28 mouse cellular contexts compared by ENCODE assay signal in genomic region chr5:149996614-149997013, GRCm38 (mm10). TPM values are rescaled to one million over a fixed set of nuclear protein-coding genes. Genes with fewer than 3 reads are reported as not detected.
DNase-seq lines count a peak whose midpoint lies in the region; ATAC-seq and TF ChIP-seq lines count a peak whose summit lies in the region.
"Had no signal": no experiment of that assay in that cellular context is flagged by ENCODE, and none has a peak within 500 bp of the region (broad histone marks: within the 10 kb centered on the region; RNA-seq: fewer than 3 reads in every experiment).

No protein-coding gene starts in this region.

- peak; percentile 39; the same call in 1 of the 2 replicates for TF ChIP-seq CTCF in intestine, postnatal 0 days (IDR thresholded peaks at IDR 0.05; ENCODE audit: low read depth)
- peak; percentile 18; the same call in 1 of the 2 replicates for TF ChIP-seq CTCF in liver, postnatal 0 days (IDR thresholded peaks at IDR 0.05; ENCODE audit: low read depth)
- peak; percentile 12 for TF ChIP-seq CTCF in ES-Bruce4 (IDR thresholded peaks at IDR 0.05; ENCODE audit: low read depth, low read length)

- TF ChIP-seq EP300 in liver, postnatal 0 days (IDR thresholded peaks at IDR 0.05; ENCODE audit: low read depth) = no peak
- no peak for TF ChIP-seq EP300 in ES-Bruce4 (IDR thresholded peaks at IDR 0.05; ENCODE audit: insufficient read depth, low read depth, low read length)

- no peak for ATAC-seq in intestine, postnatal 0 days
- no peak for ATAC-seq in intestine, embryonic 15.5 days
- no peak for ATAC-seq in liver, postnatal 0 days
- ATAC-seq in erythroblast, adult 5-6 weeks (replicated peaks; ENCODE audit: low FRiP score, poor library complexity, severe bottlenecking) = no peak
- ATAC-seq: midbrain, embryonic 15.5 days had no signal

- no peak for TF ChIP-seq POLR2A in ES-Bruce4 (IDR thresholded peaks at IDR 0.05; ENCODE audit: insufficient read depth, low read length)

- H3K9ac ChIP-seq in intestine, postnatal 0 days (ENCODE audit: low read depth, low read length) = no peak overlapping the region
- no peak overlapping the region for H3K9ac ChIP-seq in intestine, embryonic 15.5 days
- no peak overlapping the region for H3K9ac ChIP-seq in liver, postnatal 0 days (replicated peaks)
- H3K9ac ChIP-seq in ES-Bruce4 (ENCODE audit: low read depth, poor library complexity, severe bottlenecking) = no peak overlapping the region
- H3K9ac ChIP-seq: embryonic facial prominence, embryonic 12.5 days; forebrain, embryonic 12.5 days; hindbrain, embryonic 12.5 days; limb, embryonic 13.5 days; lung, embryonic 15.5 days; midbrain, embryonic 15.5 days had no signal

- H3K36me3 ChIP-seq in intestine, postnatal 0 days (ENCODE audit: control insufficient read depth, insufficient read depth) = no peaks in the 10 kb centered on the region
- H3K36me3 ChIP-seq in intestine, embryonic 15.5 days = no peaks in the 10 kb centered on the region
- H3K36me3 ChIP-seq in liver, postnatal 0 days (replicated peaks; ENCODE audit: insufficient read depth, low read length) = no peaks in the 10 kb centered on the region
- H3K36me3 ChIP-seq in ES-Bruce4 (ENCODE audit: control insufficient read depth, insufficient read depth, low read length, poor library complexity, severe bottlenecking) = no peaks in the 10 kb centered on the region
- H3K36me3 ChIP-seq: embryonic facial prominence, embryonic 12.5 days; forebrain, embryonic 12.5 days; hindbrain, embryonic 12.5 days; limb, embryonic 13.5 days; lung, embryonic 15.5 days; midbrain, embryonic 15.5 days had no signal

- DNase-seq in liver, postnatal 0 days = no peak
- DNase-seq in liver (no peak), R1 (ENCODE audit: low read depth, low spot score) (peak; percentile 69)
- DNase-seq in cerebellum, adult 11-12 months = no peak
- DNase-seq: B cell, adult 2 months; cerebellum, adult 18-20 months; cerebellum, postnatal 14 days; kidney, adult 8-10 months; kidney, postnatal 14 days; right cerebral cortex, postnatal 4 days had no signal

- H3K4me2 ChIP-seq in intestine, postnatal 0 days (replicated peaks; ENCODE audit: low read depth) = no peak overlapping the region
- no peak overlapping the region for H3K4me2 ChIP-seq in intestine, embryonic 15.5 days (replicated peaks)
- H3K4me2 ChIP-seq in liver, postnatal 0 days (ENCODE audit: low read depth, low read length) = no peak overlapping the region
- H3K4me2 ChIP-seq: embryonic facial prominence, embryonic 12.5 days; forebrain, embryonic 12.5 days; hindbrain, embryonic 12.5 days; limb, embryonic 13.5 days; midbrain, embryonic 15.5 days had no signal

- H3K27ac ChIP-seq in intestine, postnatal 0 days (ENCODE audit: low read depth, low read length) = no peak overlapping the region
- no peak overlapping the region for H3K27ac ChIP-seq in intestine, embryonic 15.5 days
- H3K27ac ChIP-seq in liver, postnatal 0 days (ENCODE audit: low read depth) = no peak overlapping the region
- H3K27ac ChIP-seq in ES-Bruce4 (ENCODE audit: insufficient read depth, low read length) = no peak overlapping the region
- H3K27ac ChIP-seq: embryonic facial prominence, embryonic 12.5 days; forebrain, embryonic 12.5 days; hindbrain, embryonic 12.5 days; limb, embryonic 13.5 days; midbrain, embryonic 15.5 days had no signal

- no peaks in the 10 kb centered on the region for H3K9me3 ChIP-seq in intestine, postnatal 0 days (ENCODE audit: control insufficient read depth)
- no peaks in the 10 kb centered on the region for H3K9me3 ChIP-seq in intestine, embryonic 15.5 days
- peaks cover 6% of the 10 kb centered on the region for H3K9me3 ChIP-seq in liver, postnatal 0 days (ENCODE audit: low read length)
- no peaks in the 10 kb centered on the region for H3K9me3 ChIP-seq in ES-Bruce4 (replicated peaks; ENCODE audit: control insufficient read depth, insufficient read depth, low read length, poor library complexity, severe bottlenecking)
- H3K9me3 ChIP-seq: forebrain, embryonic 12.5 days; lung, embryonic 15.5 days; midbrain, embryonic 15.5 days had no signal

- WGBS in intestine, postnatal 0 days = 87% methylated on average over 4 of the region's 4 CpGs
- WGBS in intestine, embryonic 15.5 days = 84% methylated on average over 4 of the region's 4 CpGs
- 82% methylated on average over 4 of the region's 4 CpGs for WGBS in liver, postnatal 0 days (ENCODE audit: insufficient replicate concordance)

- H3K4me1 ChIP-seq in intestine, postnatal 0 days (replicated peaks; ENCODE audit: control insufficient read depth, insufficient read depth, low read length) = no peaks in the 10 kb centered on the region
- no peaks in the 10 kb centered on the region for H3K4me1 ChIP-seq in intestine, embryonic 15.5 days (replicated peaks)
- no peaks in the 10 kb centered on the region for H3K4me1 ChIP-seq in liver, postnatal 0 days (ENCODE audit: insufficient read depth)
- no peaks in the 10 kb centered on the region for H3K4me1 ChIP-seq in ES-Bruce4 (ENCODE audit: control insufficient read depth, insufficient read depth, low read length)
- H3K4me1 ChIP-seq: embryonic facial prominence, embryonic 12.5 days; forebrain, embryonic 12.5 days; hindbrain, embryonic 12.5 days; limb, embryonic 13.5 days; midbrain, embryonic 15.5 days had no signal

- H3K27me3 ChIP-seq in intestine, postnatal 0 days (replicated peaks; ENCODE audit: control insufficient read depth, insufficient read depth, low read length) = no peaks in the 10 kb centered on the region
- no peaks in the 10 kb centered on the region for H3K27me3 ChIP-seq in intestine, embryonic 15.5 days (replicated peaks)
- no peaks in the 10 kb centered on the region for H3K27me3 ChIP-seq in liver, postnatal 0 days (ENCODE audit: insufficient read depth, low read length)
- H3K27me3 ChIP-seq in ES-Bruce4 (ENCODE audit: control insufficient read depth, insufficient read depth, low read length, poor library complexity, severe bottlenecking) = no peaks in the 10 kb centered on the region; the same call in 1 of the 2 replicates
- H3K27me3 ChIP-seq: CH12.LX; embryonic facial prominence, embryonic 12.5 days; forebrain, embryonic 12.5 days; hindbrain, embryonic 12.5 days; limb, embryonic 13.5 days; lung, embryonic 15.5 days; midbrain, embryonic 15.5 days had no signal

- H3K4me3 ChIP-seq in intestine, postnatal 0 days (ENCODE audit: low read depth, low read length) = no peak overlapping the region
- H3K4me3 ChIP-seq in intestine, embryonic 15.5 days (replicated peaks) = no peak overlapping the region
- H3K4me3 ChIP-seq in liver, postnatal 0 days (ENCODE audit: low read depth, low read length) = no peak overlapping the region
- H3K4me3 ChIP-seq in ES-Bruce4 (ENCODE audit: low read depth, low read length) = no peak overlapping the region
- H3K4me3 ChIP-seq: embryonic facial prominence, embryonic 12.5 days; erythroblast, embryonic 14.5 days; forebrain, embryonic 12.5 days; hindbrain, embryonic 12.5 days; limb, embryonic 13.5 days; midbrain, embryonic 15.5 days had no signal

RNA-seq across cellular contexts. Expression of gene Rxfp2, which starts 21.9 kb away (rescaled TPM):
- polyA plus RNA-seq in intestine, postnatal 0 days (2015; fragmentation: Nextera tagmentation; extraction: Ambion mirVana) = not detected in 2 replicates
- 0.38 and 0.44 TPM in 2 replicates for polyA plus RNA-seq in intestine, embryonic 15.5 days (2015; fragmentation: Nextera tagmentation; extraction: Ambion mirVana)
- not detected in 2 replicates for polyA plus RNA-seq in liver, postnatal 0 days (2015; fragmentation: Nextera tagmentation; extraction: Ambion mirVana)
- 0.61 and 0.85 TPM in 2 replicates for polyA plus RNA-seq in ES-Bruce4 (2011; ENCODE audit: insufficient read depth, insufficient read length, low read depth, missing spikeins)
- total RNA-seq in erythroblast, adult 5-6 weeks (2015; ENCODE audit: low replicate concordance) = not detected in 2 replicates
- total RNA-seq in erythroblast, adult 5-6 weeks (2017; ENCODE audit: low replicate concordance) = not detected in 2 replicates
- total RNA-seq: adrenal gland, adult 18-20 months; CH12.LX; gastrocnemius, adult 8-10 months; granulocyte monocyte progenitor cell, adult 5-6 weeks; heart, postnatal 25 days; layer of hippocampus, postnatal 25 days; megakaryocyte-erythroid progenitor cell, adult 5-6 weeks had no signal
- polyA plus RNA-seq: erythroblast, embryonic 14.5 days had no signal
